Mouse (Mus musculus) erythroblast, embryonic 14.5 days (primary cell): ENCODE data around the gene Qprt.

Experiments used
- GATA1 ChIP-seq: IDR thresholded peaks from 2 replicates; pipeline ENCODE4 v1.6.1; 2012; ENCODE audit warnings: low read length, inconsistent platforms, mixed read lengths
- TAL1 ChIP-seq: IDR thresholded peaks from 3 replicates; pipeline ENCODE4 v1.6.1; 2012; ENCODE audit warnings: low read length, inconsistent platforms, mixed read lengths

DNA sequence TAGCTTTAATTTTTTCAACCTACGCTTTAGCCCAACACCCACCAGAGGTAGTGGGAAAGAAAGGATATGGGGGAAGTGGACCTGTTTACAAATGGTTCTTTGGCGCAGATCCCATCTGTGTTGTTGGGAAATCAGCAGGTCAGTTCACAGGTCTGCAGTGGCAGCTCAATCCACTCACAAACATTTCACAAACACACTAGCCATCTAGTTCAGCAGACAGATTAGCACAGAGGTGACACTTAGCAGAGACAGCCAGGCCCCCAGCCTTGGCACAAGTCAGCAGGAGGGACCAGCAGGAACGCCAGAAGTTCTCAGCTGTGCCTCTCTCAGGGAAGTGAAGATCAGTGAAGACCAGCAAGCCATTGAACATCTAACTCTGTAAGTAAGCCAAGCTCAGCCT, 25.9 kb upstream of the Qprt start:
- no peak for TF ChIP-seq GATA1
- no peak for TF ChIP-seq TAL1
